Mouse (Mus musculus): Measurements from ENCODE around the gene Slc9b2. TPM values are rescaled to one million over a fixed set of nuclear protein-coding genes. Genes with fewer than 3 reads are reported as not detected.

Slc9b2 gene
- polyA plus RNA-seq, 1 experiment = 0.29 TPM

GRCm38 (mm10) chr3:135289148-135289547 lies 18.4 kb upstream of the Slc9b2 start:
- Histone ChIP-seq H3K4me2 (ENCODE audit: low read depth) (no peak overlapping the region), H3K4me3 (no peak overlapping the region), H3K79me2 (ENCODE audit: control insufficient read depth, insufficient read depth) (no peaks in the 10 kb centered on the region), H3K36me3 (ENCODE audit: control insufficient read depth, insufficient read depth) (no peaks in the 10 kb centered on the region), H3K27me3 (ENCODE audit: control insufficient read depth, insufficient read depth, insufficient read length) (no peaks in the 10 kb centered on the region), H3ac (ENCODE audit: control insufficient read depth, insufficient read length) (no peak overlapping the region)
- TF ChIP-seq TCF12 (IDR thresholded peaks at IDR 0.05; ENCODE audit: insufficient read depth, poor library complexity, severe bottlenecking) = no peak
- peak in 2 of 3 experiments; percentile 18 to 50 for TF ChIP-seq MYOG (IDR thresholded peaks at IDR 0.05; ENCODE audit: control insufficient read depth in 1 of 3, insufficient read depth in 1 of 3, insufficient read length in 2 of 3, low read depth in 2 of 3)
- TF ChIP-seq MYOD1 (IDR thresholded peaks at IDR 0.05; ENCODE audit: control insufficient read depth in 1 of 3, insufficient read length in 2 of 3, low read depth in 2 of 3) = peak in 2 of 3 experiments; percentile 5 to 64
- no peak for TF ChIP-seq POLR2A (IDR thresholded peaks at IDR 0.05; ENCODE audit: insufficient read length, low read depth)
- TF ChIP-seq USF1 (IDR thresholded peaks at IDR 0.05; ENCODE audit: low read depth) = no peak
- no peak for TF ChIP-seq CEBPB (IDR thresholded peaks at IDR 0.05; ENCODE audit: insufficient read depth, poor library complexity, severe bottlenecking)
- no peak for TF ChIP-seq E2F4 (IDR thresholded peaks at IDR 0.05; ENCODE audit: insufficient read depth)
- TF ChIP-seq REST (IDR thresholded peaks at IDR 0.05; ENCODE audit: insufficient read depth, insufficient read length) = no peak
- TF ChIP-seq POLR2AphosphoS2 (IDR thresholded peaks at IDR 0.05; ENCODE audit: insufficient read length, low read depth) = no peak
- TF ChIP-seq MAX (IDR thresholded peaks at IDR 0.05; ENCODE audit: low read depth) = no peak
- TF ChIP-seq TCF3 (IDR thresholded peaks at IDR 0.05; ENCODE audit: insufficient read length, low read depth) = no peak

DNA sequence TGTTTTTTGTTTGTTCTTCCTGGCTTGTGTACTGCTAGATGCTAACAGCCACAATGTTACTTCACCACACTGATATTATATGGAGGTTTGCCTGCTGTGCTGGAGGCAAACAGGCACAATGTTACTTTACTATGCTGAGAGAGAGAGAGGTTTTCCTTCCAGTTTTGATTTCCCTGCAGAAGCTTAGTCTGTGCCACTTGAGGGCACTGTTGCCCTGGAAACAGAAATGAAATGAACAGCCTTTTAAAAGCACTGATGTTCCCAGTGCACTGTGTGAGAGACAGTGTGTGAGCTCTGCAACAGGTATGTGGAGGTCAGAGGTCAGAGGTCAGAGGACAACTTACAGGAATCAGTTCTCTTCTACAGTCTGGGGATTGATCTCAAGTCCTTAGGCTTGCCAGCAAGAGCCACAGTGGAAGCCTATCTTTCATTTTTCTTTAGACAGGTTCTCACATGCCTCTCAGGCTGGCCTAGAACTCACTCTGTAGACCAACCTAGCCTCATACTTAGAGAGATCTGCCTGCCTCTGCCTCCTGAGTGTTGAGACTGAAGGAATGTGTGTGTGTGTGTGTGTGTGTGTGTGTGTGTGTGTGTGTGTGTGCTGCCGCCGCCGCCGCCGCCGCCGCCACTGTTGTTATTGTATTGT lies 17.1 kb upstream of the Slc9b2 start:
- no peaks in the 10 kb centered on the region for H3K36me3 ChIP-seq (ENCODE audit: control insufficient read depth, insufficient read depth)
- no peak overlapping the region for H3ac ChIP-seq (ENCODE audit: control insufficient read depth, insufficient read length)
- H3K27me3 ChIP-seq (ENCODE audit: control insufficient read depth, insufficient read depth, insufficient read length) = no peaks in the 10 kb centered on the region
- no peak overlapping the region for H3K4me2 ChIP-seq (ENCODE audit: low read depth)
- no peaks in the 10 kb centered on the region for H3K79me2 ChIP-seq (ENCODE audit: control insufficient read depth, insufficient read depth)
- H3K4me3 ChIP-seq = no peak overlapping the region
- TF ChIP-seq USF1 (IDR thresholded peaks at IDR 0.05; ENCODE audit: low read depth) (no peak), REST (IDR thresholded peaks at IDR 0.05; ENCODE audit: insufficient read depth, insufficient read length) (no peak)

DNA sequence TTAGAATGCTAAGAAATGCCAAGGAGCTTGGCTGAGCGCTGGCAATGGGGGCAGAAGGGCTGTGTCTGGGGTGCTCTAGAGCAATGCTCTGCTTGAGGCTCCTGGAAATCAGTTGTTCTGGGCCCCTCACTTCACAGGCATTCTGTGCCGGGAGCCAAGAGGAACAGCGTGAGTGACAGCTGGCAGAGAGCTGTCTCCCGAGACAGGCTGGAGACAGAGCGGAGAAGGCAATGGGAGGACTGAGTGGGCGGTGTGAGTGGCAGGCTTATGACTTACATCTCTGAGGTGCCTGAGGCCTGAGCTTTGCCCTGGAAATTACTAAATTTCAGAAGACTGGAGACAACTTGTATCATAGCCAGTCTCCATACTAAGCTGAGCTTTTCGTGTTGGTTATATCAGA lies 13.8 kb upstream of the Slc9b2 start:
- H3K27me3 ChIP-seq (ENCODE audit: control insufficient read depth, insufficient read depth, insufficient read length) = no peaks in the 10 kb centered on the region
- H3K36me3 ChIP-seq (ENCODE audit: control insufficient read depth, insufficient read depth) = no peaks in the 10 kb centered on the region
- H3ac ChIP-seq (ENCODE audit: control insufficient read depth, insufficient read length) = no peak overlapping the region
- H3K79me2 ChIP-seq (ENCODE audit: control insufficient read depth, insufficient read depth) = no peaks in the 10 kb centered on the region
- no peak for TF ChIP-seq MYOG (IDR thresholded peaks at IDR 0.05; ENCODE audit: control insufficient read depth in 1 of 3, insufficient read depth in 1 of 3, insufficient read length in 2 of 3, low read depth in 2 of 3)
- no peak for TF ChIP-seq USF1 (IDR thresholded peaks at IDR 0.05; ENCODE audit: low read depth)
- TF ChIP-seq REST (IDR thresholded peaks at IDR 0.05; ENCODE audit: insufficient read depth, insufficient read length) = no peak
- TF ChIP-seq E2F4 (IDR thresholded peaks at IDR 0.05; ENCODE audit: insufficient read depth) = no peak
- TF ChIP-seq POLR2AphosphoS2 (IDR thresholded peaks at IDR 0.05; ENCODE audit: insufficient read length, low read depth) = no peak
- no peak for TF ChIP-seq SRF (IDR thresholded peaks at IDR 0.05; ENCODE audit: control insufficient read depth, insufficient read length, low read depth)
- TF ChIP-seq TCF12 (IDR thresholded peaks at IDR 0.05; ENCODE audit: insufficient read depth, poor library complexity, severe bottlenecking) = no peak
- TF ChIP-seq CEBPB (IDR thresholded peaks at IDR 0.05; ENCODE audit: insufficient read depth, poor library complexity, severe bottlenecking) = no peak
- no peak for TF ChIP-seq POLR2A (IDR thresholded peaks at IDR 0.05; ENCODE audit: insufficient read length, low read depth)
- no peak for TF ChIP-seq TCF3 (IDR thresholded peaks at IDR 0.05; ENCODE audit: insufficient read length, low read depth)
- TF ChIP-seq MAX (IDR thresholded peaks at IDR 0.05; ENCODE audit: low read depth) = no peak
- TF ChIP-seq MYOD1 (IDR thresholded peaks at IDR 0.05; ENCODE audit: control insufficient read depth in 1 of 3, insufficient read length in 2 of 3, low read depth in 2 of 3) = no peak
- no peak overlapping the region for H3K4me2 ChIP-seq (ENCODE audit: low read depth)
- H3K4me3 ChIP-seq = no peak overlapping the region

DNA sequence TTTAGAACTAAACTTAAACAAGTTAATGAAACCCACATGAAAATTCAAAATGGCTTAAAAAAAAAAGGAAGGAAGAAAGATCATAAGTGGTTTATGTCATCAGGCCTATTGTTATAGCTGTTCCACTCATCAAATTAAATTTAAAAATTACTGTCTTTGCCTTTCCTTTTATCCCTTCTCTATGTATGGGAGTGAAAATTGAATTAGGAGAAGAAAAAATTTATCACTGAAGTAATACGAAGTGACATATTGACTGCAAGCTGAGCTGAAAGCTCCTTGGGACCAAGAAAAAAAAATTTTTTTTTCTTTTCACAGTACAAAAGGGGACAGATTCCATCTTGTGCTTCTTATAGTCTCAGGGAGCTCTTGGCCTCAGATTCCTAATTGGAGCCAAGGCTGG lies 11.9 kb upstream of the Slc9b2 start:
- Histone ChIP-seq H3K4me3 (no peak overlapping the region), H3ac (ENCODE audit: control insufficient read depth, insufficient read length) (no peak overlapping the region), H3K36me3 (ENCODE audit: control insufficient read depth, insufficient read depth) (no peaks in the 10 kb centered on the region), H3K27me3 (ENCODE audit: control insufficient read depth, insufficient read depth, insufficient read length) (no peaks in the 10 kb centered on the region), H3K4me2 (ENCODE audit: low read depth) (no peak overlapping the region), H3K79me2 (ENCODE audit: control insufficient read depth, insufficient read depth) (no peaks in the 10 kb centered on the region)
- TF ChIP-seq POLR2AphosphoS2 (IDR thresholded peaks at IDR 0.05; ENCODE audit: insufficient read length, low read depth) (no peak), MYOG (IDR thresholded peaks at IDR 0.05; ENCODE audit: control insufficient read depth in 1 of 3, insufficient read depth in 1 of 3, insufficient read length in 2 of 3, low read depth in 2 of 3) (no peak), SRF (IDR thresholded peaks at IDR 0.05; ENCODE audit: control insufficient read depth, insufficient read length, low read depth) (no peak), MYOD1 (IDR thresholded peaks at IDR 0.05; ENCODE audit: control insufficient read depth in 1 of 3, insufficient read length in 2 of 3, low read depth in 2 of 3) (no peak), E2F4 (IDR thresholded peaks at IDR 0.05; ENCODE audit: insufficient read depth) (no peak), TCF12 (IDR thresholded peaks at IDR 0.05; ENCODE audit: insufficient read depth, poor library complexity, severe bottlenecking) (no peak)

- no peak overlapping the region for H3ac ChIP-seq (ENCODE audit: control insufficient read depth, insufficient read length)
- H3K27me3 ChIP-seq (ENCODE audit: control insufficient read depth, insufficient read depth, insufficient read length) = no peaks in the 10 kb centered on the region
- H3K79me2 ChIP-seq (ENCODE audit: control insufficient read depth, insufficient read depth) = no peaks in the 10 kb centered on the region
- H3K4me2 ChIP-seq (ENCODE audit: low read depth) = peak overlapping the region; percentile 80
- H3K4me3 ChIP-seq = no peak overlapping the region
- no peaks in the 10 kb centered on the region for H3K36me3 ChIP-seq (ENCODE audit: control insufficient read depth, insufficient read depth)
- TF ChIP-seq REST (IDR thresholded peaks at IDR 0.05; ENCODE audit: insufficient read depth, insufficient read length) (no peak), MYOD1 (IDR thresholded peaks at IDR 0.05; ENCODE audit: control insufficient read depth in 1 of 3, insufficient read length in 2 of 3, low read depth in 2 of 3) (peak in 1 of 3 experiments; percentile 11)
These were observed 8.9 kb upstream of the Slc9b2 start for GRCm38 (mm10) chr3:135298560-135298959.
